ENCODE assay signal across 21 mouse cellular contexts in genomic region chr11:69009508-69009907, GRCm38 (mm10). TPM values are rescaled to one million over a fixed set of nuclear protein-coding genes. Genes with fewer than 3 reads are reported as not detected.
DNase-seq lines count a peak whose midpoint lies in the region; TF ChIP-seq lines count a peak whose summit lies in the region.
"Had no signal": no experiment of that assay in that cellular context is flagged by ENCODE, and none has a peak within 500 bp of the region (broad histone marks: within the 10 kb centered on the region; RNA-seq: fewer than 3 reads in every experiment).

No protein-coding gene starts in this region.

- H3K27me3 ChIP-seq in ES-Bruce4 (ENCODE audit: control insufficient read depth, insufficient read depth, low read length, poor library complexity, severe bottlenecking), result no peaks in the 10 kb centered on the region
- H3K27me3 ChIP-seq: embryonic facial prominence, embryonic 13.5 days; embryonic facial prominence, embryonic 15.5 days; forebrain, embryonic 12.5 days; Patski had no signal

- H3K9ac ChIP-seq in ES-Bruce4 (ENCODE audit: low read depth, poor library complexity, severe bottlenecking), result 0 out of 2 replicates have a peak overlapping the region, but pooled peaks have one; percentile 27
- H3K9ac ChIP-seq: embryonic facial prominence, embryonic 13.5 days; embryonic facial prominence, embryonic 15.5 days; forebrain, embryonic 12.5 days had no signal

- peak; percentile 3 for DNase-seq in retina, embryonic 14.5 days (ENCODE audit: low spot score)
- no peak for DNase-seq in retina, postnatal 1 day
- DNase-seq in heart, postnatal 36 days, result no peak
- DNase-seq in layer of hippocampus, postnatal 10 days (ENCODE audit: low spot score in 2 of 2), result no peak
- DNase-seq: adrenal gland, adult 2 months; adrenal gland, postnatal 10 days; adrenal gland, postnatal 25 days; cerebellum, adult 11 months; cerebellum, adult 18-20 months; cerebellum, adult 8-10 months; cerebellum, adult 9-11 months; cerebellum, postnatal 14 days; cerebellum, postnatal 36 days; embryo, embryonic 11 days had no signal

- intact Hi-C loops in heart, postnatal 36 days (cut with DNase I), result no loop called here

- peak overlapping the region; percentile 51; the same call in 1 of the 2 replicates for H3K27ac ChIP-seq in ES-Bruce4 (ENCODE audit: insufficient read depth, low read length)
- H3K27ac ChIP-seq: embryonic facial prominence, embryonic 13.5 days; embryonic facial prominence, embryonic 15.5 days; forebrain, embryonic 10.5 days; forebrain, embryonic 12.5 days had no signal

- H3K4me1 ChIP-seq in ES-Bruce4 (ENCODE audit: control insufficient read depth, insufficient read depth, low read length), result no peaks in the 10 kb centered on the region

- no peak for TF ChIP-seq EP300 in ES-Bruce4 (IDR thresholded peaks at IDR 0.05; ENCODE audit: insufficient read depth, low read depth, low read length)

- no peak overlapping the region for H3K4me3 ChIP-seq in ES-Bruce4 (ENCODE audit: low read depth, low read length)
- H3K4me3 ChIP-seq: embryonic facial prominence, embryonic 13.5 days; embryonic facial prominence, embryonic 15.5 days; forebrain, embryonic 10.5 days; forebrain, embryonic 12.5 days had no signal

- TF ChIP-seq POLR2A in ES-Bruce4 (IDR thresholded peaks at IDR 0.05; ENCODE audit: insufficient read depth, low read length), result no peak

- no peaks in the 10 kb centered on the region for H3K9me3 ChIP-seq in ES-Bruce4 (replicated peaks; ENCODE audit: control insufficient read depth, insufficient read depth, low read length, poor library complexity, severe bottlenecking)
- H3K9me3 ChIP-seq: embryonic facial prominence, embryonic 13.5 days; embryonic facial prominence, embryonic 15.5 days; forebrain, embryonic 10.5 days; forebrain, embryonic 12.5 days had no signal

- peaks cover 23% of the 10 kb centered on the region for H3K36me3 ChIP-seq in ES-Bruce4 (ENCODE audit: control insufficient read depth, insufficient read depth, low read length, poor library complexity, severe bottlenecking)
- H3K36me3 ChIP-seq: embryonic facial prominence, embryonic 13.5 days; embryonic facial prominence, embryonic 15.5 days had no signal

- TF ChIP-seq CTCF in ES-Bruce4 (IDR thresholded peaks at IDR 0.05; ENCODE audit: low read depth, low read length), result no peak

RNA-seq across cellular contexts. Expression of gene Pfas, which starts 1.2 kb away (rescaled TPM):
- polyA plus RNA-seq in ES-Bruce4 (2011; ENCODE audit: insufficient read depth, insufficient read length, low read depth, missing spikeins), result 79.6 and 85.3 TPM in 2 replicates
- total RNA-seq in heart, postnatal 36 days (2021), result 1 to 10 TPM; 5.8 to 8.3 TPM
- total RNA-seq in layer of hippocampus, postnatal 10 days (2021), result 10 to 100 TPM; 26.2 to 37.5 TPM

RNA-seq across cellular contexts. Expression of gene Ctc1, which starts 6.2 kb away (rescaled TPM):
- 164 and 169 TPM in 2 replicates for polyA plus RNA-seq in ES-Bruce4 (2011; ENCODE audit: insufficient read depth, insufficient read length, low read depth, missing spikeins)
- 10 to 100 TPM; 12.5 to 14.3 TPM for total RNA-seq in heart, postnatal 36 days (2021)
- total RNA-seq in layer of hippocampus, postnatal 10 days (2021), result 10 to 100 TPM; 41.1 to 50.7 TPM

RNA-seq across cellular contexts. Expression of gene Rangrf, which starts 34.5 kb away (rescaled TPM):
- polyA plus RNA-seq in ES-Bruce4 (2011; ENCODE audit: insufficient read depth, insufficient read length, low read depth, missing spikeins), result 70.3 and 98.6 TPM in 2 replicates
- total RNA-seq in heart, postnatal 36 days (2021), result 10 to 100 TPM; 78.9 to 97.0 TPM
- total RNA-seq in layer of hippocampus, postnatal 10 days (2021), result 10 to 100 TPM; 16.2 to 20.5 TPM

RNA-seq across cellular contexts. Expression of gene Aurkb, which starts 35.9 kb away (rescaled TPM):
- 108 and 121 TPM in 2 replicates for polyA plus RNA-seq in ES-Bruce4 (2011; ENCODE audit: insufficient read depth, insufficient read length, low read depth, missing spikeins)
- total RNA-seq in heart, postnatal 36 days (2021), result 1 to 10 TPM in 1 of 2 experiments, under 1 TPM in 1; 0.72 to 1.2 TPM
- 1 to 10 TPM; 5.3 to 6.0 TPM for total RNA-seq in layer of hippocampus, postnatal 10 days (2021)

RNA-seq across cellular contexts. Expression of gene Slc25a35, which starts 41.6 kb away (rescaled TPM):
- 3.4 and 4.6 TPM in 2 replicates for polyA plus RNA-seq in ES-Bruce4 (2011; ENCODE audit: insufficient read depth, insufficient read length, low read depth, missing spikeins)
- total RNA-seq in heart, postnatal 36 days (2021), result 1 to 10 TPM; 5.0 to 5.8 TPM
- total RNA-seq in layer of hippocampus, postnatal 10 days (2021), result 1 to 10 TPM; 4.3 to 4.4 TPM
- polyA plus RNA-seq: erythroblast, embryonic 14.5 days had no signal
